Mouse (Mus musculus): ENCODE measurements around the gene Tbc1d10a. TPM values are rescaled to one million over a fixed set of nuclear protein-coding genes. Genes with fewer than 3 reads are reported as not detected.

The Tbc1d10a gene
- polyA plus RNA-seq, 1 experiment from 2014 or later, result 30.2 TPM

GRCm38 (mm10) chr11:4235665-4236545, 49.3 kb downstream of the Tbc1d10a start, which contains the start of gene Osm:
Osm (plus strand) TSS chr11:4236420.
- H3K4me3 ChIP-seq, result no peak within 1 kb of the TSS
- H3K27ac ChIP-seq (replicated peaks), result no peak within 1 kb of the TSS
- 71% methylated on average over 16 of the region's 16 CpGs for WGBS
- no peak within 1 kb of the TSS for H3K4me2 ChIP-seq (replicated peaks)
- H3K36me3 ChIP-seq, result no peaks in the 10 kb centered on the region
- no peaks in the 10 kb centered on the region for H3K27me3 ChIP-seq
- no peaks in the 10 kb centered on the region for H3K4me1 ChIP-seq
- no peaks in the 10 kb centered on the region for H3K9me3 ChIP-seq
- no peak within 1 kb of the TSS for H3K9ac ChIP-seq (replicated peaks)
- ATAC-seq (replicated peaks), result no peak

GRCm38 (mm10) chr11:4236546-4237067, 50.0 kb downstream of the Tbc1d10a start:
- no peak overlapping the region for H3K9ac ChIP-seq (replicated peaks)
- 89% methylated on average over 21 of the region's 21 CpGs for WGBS
- no peaks in the 10 kb centered on the region for H3K36me3 ChIP-seq
- no peaks in the 10 kb centered on the region for H3K4me1 ChIP-seq
- no peak for ATAC-seq (replicated peaks)
- no peak overlapping the region for H3K27ac ChIP-seq (replicated peaks)
- H3K4me2 ChIP-seq (replicated peaks), result no peak overlapping the region
- no peaks in the 10 kb centered on the region for H3K9me3 ChIP-seq
- no peak overlapping the region for H3K4me3 ChIP-seq
- H3K27me3 ChIP-seq, result no peaks in the 10 kb centered on the region

DNA sequence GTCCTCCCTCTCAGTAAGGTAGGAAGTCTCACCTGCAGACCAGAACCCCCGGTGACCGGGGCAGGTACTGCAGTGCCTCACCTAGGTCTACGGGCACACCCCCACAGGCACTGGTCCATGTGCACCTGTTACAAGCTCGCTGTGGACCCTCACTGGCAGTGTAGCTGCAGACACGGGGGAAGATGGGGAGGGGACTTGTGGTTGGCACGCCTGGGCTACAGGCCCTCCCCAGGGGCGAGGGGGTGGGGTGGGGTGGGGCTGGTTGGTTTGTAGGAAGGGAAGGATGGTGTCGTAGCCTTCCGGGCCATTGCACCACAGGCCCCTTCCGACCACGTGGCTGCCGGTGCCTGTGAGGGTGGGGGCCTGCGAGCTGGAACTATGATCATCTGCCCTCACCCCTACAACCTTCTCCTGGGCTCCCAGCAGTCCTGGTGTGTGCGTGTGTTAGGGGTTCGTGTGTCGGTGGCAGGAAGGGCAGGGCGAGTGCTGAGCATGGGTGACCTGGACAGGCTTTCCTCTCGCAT, 50.9 kb downstream of the Tbc1d10a start:
- Histone ChIP-seq H3K4me1 (no peaks in the 10 kb centered on the region), H3K27me3 (no peaks in the 10 kb centered on the region), H3K36me3 (no peaks in the 10 kb centered on the region), H3K9me3 (no peaks in the 10 kb centered on the region), H3K27ac (replicated peaks) (no peak overlapping the region), H3K9ac (replicated peaks) (no peak overlapping the region), H3K4me3 (no peak overlapping the region), H3K4me2 (replicated peaks) (no peak overlapping the region)
- ATAC-seq (replicated peaks), result no peak
- 85% methylated on average over 18 of the region's 18 CpGs for WGBS

DNA sequence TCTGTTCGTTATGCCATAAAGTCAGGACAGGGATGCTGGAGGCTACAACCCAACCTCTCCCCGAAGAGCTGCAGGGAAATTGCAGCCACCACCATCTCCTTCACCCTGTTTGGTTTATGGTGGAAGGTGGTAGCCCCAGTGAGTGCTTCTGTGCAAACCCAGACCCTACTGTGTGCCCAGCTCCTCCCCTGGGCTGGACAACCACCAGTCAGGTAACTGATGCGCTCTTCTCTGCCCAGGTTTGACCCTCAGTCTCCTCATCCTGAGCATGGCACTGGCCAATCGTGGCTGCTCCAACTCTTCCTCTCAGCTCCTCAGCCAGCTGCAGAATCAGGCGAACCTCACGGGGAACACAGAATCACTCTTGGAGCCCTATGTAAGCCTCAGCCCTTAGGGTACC, 51.6 kb downstream of the Tbc1d10a start:
- H3K9me3 ChIP-seq, result no peaks in the 10 kb centered on the region
- no peak for ATAC-seq (replicated peaks)
- WGBS, result 90% methylated on average over 6 of the region's 6 CpGs

GRCm38 (mm10) chr11:4239691-4240090, 53.1 kb downstream of the Tbc1d10a start:
- H3K4me2 ChIP-seq (replicated peaks), result no peak overlapping the region
- H3K9ac ChIP-seq (replicated peaks), result no peak overlapping the region
- no peaks in the 10 kb centered on the region for H3K4me1 ChIP-seq
- no peaks in the 10 kb centered on the region for H3K9me3 ChIP-seq
- H3K4me3 ChIP-seq, result no peak overlapping the region
- 94% methylated on average over 23 of the region's 23 CpGs for WGBS
- no peak overlapping the region for H3K27ac ChIP-seq (replicated peaks)
- no peak for ATAC-seq (replicated peaks)
- H3K36me3 ChIP-seq, result no peaks in the 10 kb centered on the region
- H3K27me3 ChIP-seq, result no peaks in the 10 kb centered on the region

More for the DNA sequence above, 51.6 kb downstream of the Tbc1d10a start:
- Histone ChIP-seq H3K27ac (replicated peaks) (no peak overlapping the region), H3K36me3 (no peaks in the 10 kb centered on the region), H3K4me3 (no peak overlapping the region), H3K4me1 (no peaks in the 10 kb centered on the region), H3K27me3 (no peaks in the 10 kb centered on the region), H3K4me2 (replicated peaks) (no peak overlapping the region), H3K9ac (replicated peaks) (no peak overlapping the region)

DNA sequence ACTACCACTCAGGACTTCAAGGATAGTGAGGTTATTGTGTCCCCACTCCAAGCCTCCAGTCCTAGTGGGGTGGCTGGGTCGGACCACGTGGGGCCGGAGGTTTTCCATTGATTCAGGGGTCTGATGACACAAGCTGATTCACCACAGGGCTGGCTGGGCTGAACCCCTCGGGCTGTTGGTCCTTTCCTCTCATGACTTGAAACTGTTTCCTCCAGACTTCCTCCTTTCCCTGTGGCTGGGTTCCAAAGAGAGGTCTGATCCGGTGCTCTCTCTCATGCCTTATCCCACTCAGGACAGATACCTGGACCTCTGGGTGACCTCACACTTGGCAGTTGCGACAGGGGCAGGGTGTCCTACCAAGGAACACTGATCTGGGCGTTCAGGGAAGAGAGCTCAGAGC, 53.6 kb downstream of the Tbc1d10a start:
- Histone ChIP-seq H3K4me3 (no peak overlapping the region), H3K4me1 (no peaks in the 10 kb centered on the region), H3K36me3 (no peaks in the 10 kb centered on the region), H3K9ac (replicated peaks) (no peak overlapping the region), H3K9me3 (no peaks in the 10 kb centered on the region), H3K27me3 (no peaks in the 10 kb centered on the region), H3K4me2 (replicated peaks) (no peak overlapping the region), H3K27ac (replicated peaks) (no peak overlapping the region)
- WGBS, result 81% methylated on average over 7 of the region's 7 CpGs
- no peak for ATAC-seq (replicated peaks)

DNA sequence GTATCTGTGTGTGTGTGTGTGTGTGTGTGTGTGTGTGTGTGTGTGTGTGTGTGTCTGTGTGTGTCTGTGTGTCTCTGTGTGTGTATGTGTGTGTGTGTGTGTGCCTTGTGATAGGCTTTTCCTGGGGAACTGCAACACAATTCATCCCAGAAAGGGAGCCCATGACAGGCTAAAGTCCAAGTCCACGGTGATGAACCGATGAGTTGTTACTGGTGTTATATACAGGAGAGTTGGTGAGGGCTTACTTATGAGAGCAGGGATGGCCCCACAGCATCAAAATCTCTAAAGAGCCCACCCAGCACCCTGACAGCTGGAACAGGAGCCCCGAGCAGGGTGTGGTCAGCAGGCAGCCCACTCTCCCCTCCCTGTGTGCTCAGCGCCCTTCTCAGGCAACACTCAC, 54.6 kb downstream of the Tbc1d10a start:
- WGBS, result 76% methylated on average over 4 of the region's 4 CpGs
- H3K36me3 ChIP-seq, result no peaks in the 10 kb centered on the region
- H3K27ac ChIP-seq (replicated peaks), result no peak overlapping the region
- H3K9me3 ChIP-seq, result no peaks in the 10 kb centered on the region
- H3K4me1 ChIP-seq, result no peaks in the 10 kb centered on the region
- no peak overlapping the region for H3K4me2 ChIP-seq (replicated peaks)
- H3K4me3 ChIP-seq, result no peak overlapping the region
- no peak overlapping the region for H3K9ac ChIP-seq (replicated peaks)
- H3K27me3 ChIP-seq, result no peaks in the 10 kb centered on the region
- no peak for ATAC-seq (replicated peaks)

DNA sequence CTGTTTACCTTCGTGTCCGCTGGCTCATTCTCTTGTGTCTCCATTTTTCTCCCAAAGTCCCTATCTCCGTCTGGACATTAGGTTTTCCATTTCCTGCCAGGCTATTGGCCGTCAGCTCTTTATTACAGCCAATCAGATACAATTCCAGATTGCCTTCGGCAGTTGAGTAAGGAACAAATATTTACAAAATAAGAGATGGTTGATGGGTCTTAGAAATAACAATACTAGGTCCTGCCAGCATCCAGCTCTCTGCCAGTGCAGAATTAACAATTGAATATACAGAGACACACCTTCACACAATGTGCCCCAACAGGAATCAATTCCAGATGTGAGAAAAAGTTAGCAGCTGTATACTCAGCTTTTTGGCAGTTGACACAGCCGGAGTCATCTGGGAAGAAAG, 59.5 kb downstream of the Tbc1d10a start:
- H3K4me3 ChIP-seq, result no peak overlapping the region
- 75% methylated on average over 6 of the region's 6 CpGs for WGBS

DNA sequence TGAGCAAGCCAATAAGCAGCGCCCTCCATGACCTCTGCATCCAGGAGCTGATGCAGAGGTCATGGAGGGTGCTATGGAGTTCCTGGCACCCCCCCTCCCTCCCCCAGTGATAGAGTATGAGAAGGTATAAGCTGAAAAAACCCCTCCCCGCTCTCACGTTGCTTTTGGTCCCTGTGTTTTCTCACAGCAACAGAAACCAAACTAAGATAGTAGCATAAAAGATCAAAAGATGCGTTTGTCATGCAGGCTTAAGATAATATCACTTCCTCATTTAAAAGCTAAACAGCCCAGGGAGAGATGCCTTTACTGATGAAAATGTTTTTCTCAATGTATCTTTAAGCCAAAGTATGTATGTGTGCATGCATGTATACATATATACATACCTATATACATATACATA, 60.0 kb downstream of the Tbc1d10a start:
- Histone ChIP-seq H3K4me2 (replicated peaks) (no peak overlapping the region), H3K4me3 (no peak overlapping the region), H3K27me3 (no peaks in the 10 kb centered on the region), H3K27ac (replicated peaks) (no peak overlapping the region), H3K9ac (replicated peaks) (no peak overlapping the region), H3K36me3 (no peaks in the 10 kb centered on the region), H3K4me1 (no peaks in the 10 kb centered on the region), H3K9me3 (no peaks in the 10 kb centered on the region)
- ATAC-seq (replicated peaks), result no peak
- 81% methylated on average over 4 of the region's 4 CpGs for WGBS

More for the DNA sequence above, 59.5 kb downstream of the Tbc1d10a start:
- H3K9ac ChIP-seq (replicated peaks), result no peak overlapping the region
- no peaks in the 10 kb centered on the region for H3K36me3 ChIP-seq
- H3K4me2 ChIP-seq (replicated peaks), result no peak overlapping the region
- H3K27ac ChIP-seq (replicated peaks), result no peak overlapping the region
- H3K9me3 ChIP-seq, result no peaks in the 10 kb centered on the region
- H3K27me3 ChIP-seq, result no peaks in the 10 kb centered on the region
- no peak for ATAC-seq (replicated peaks)
- H3K4me1 ChIP-seq, result no peaks in the 10 kb centered on the region

DNA sequence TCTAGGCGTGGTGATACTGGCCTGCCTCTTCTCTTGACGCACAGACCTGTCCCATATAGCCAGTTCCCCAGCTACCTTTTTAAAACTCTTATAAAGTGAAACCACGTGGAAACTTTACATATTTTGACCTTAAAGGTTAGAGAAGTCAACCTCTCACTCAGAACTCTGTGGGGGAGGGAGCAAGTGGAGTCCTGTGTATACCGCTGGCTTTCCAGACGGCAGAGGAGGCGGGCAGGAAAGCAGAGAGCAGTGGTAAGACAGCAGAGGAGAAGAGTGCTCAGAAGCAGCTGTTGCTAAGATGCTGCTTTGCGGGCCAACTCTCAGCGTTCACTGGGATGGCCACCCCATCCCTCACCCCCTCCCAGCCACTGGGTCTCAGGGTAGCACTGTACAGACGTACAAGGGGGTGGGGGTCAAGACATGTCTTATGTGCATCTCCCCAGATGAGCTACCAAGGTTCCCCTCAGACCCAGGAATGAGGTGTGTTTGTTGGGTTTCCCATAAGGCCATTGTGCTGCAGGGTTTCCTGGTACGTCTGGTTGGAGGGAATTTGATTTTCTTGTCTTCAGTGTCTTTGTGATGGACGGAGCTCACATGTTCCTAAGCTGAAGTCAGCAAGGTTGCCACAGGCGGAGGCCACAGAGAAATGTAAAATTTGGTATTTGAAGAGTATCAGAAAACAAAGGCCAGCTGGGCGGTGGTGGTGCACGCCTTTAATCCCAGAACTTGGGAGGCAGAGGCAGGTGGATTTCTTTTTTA, 60.8 kb downstream of the Tbc1d10a start:
- ATAC-seq (replicated peaks), result no peak
- H3K4me2 ChIP-seq (replicated peaks), result no peak overlapping the region
- no peaks in the 10 kb centered on the region for H3K27me3 ChIP-seq
- H3K9me3 ChIP-seq, result no peaks in the 10 kb centered on the region
- no peaks in the 10 kb centered on the region for H3K36me3 ChIP-seq
- no peak overlapping the region for H3K27ac ChIP-seq (replicated peaks)
- H3K4me3 ChIP-seq, result no peak overlapping the region
- no peaks in the 10 kb centered on the region for H3K4me1 ChIP-seq
- no peak overlapping the region for H3K9ac ChIP-seq (replicated peaks)
- 81% methylated on average over 14 of the region's 14 CpGs for WGBS

DNA sequence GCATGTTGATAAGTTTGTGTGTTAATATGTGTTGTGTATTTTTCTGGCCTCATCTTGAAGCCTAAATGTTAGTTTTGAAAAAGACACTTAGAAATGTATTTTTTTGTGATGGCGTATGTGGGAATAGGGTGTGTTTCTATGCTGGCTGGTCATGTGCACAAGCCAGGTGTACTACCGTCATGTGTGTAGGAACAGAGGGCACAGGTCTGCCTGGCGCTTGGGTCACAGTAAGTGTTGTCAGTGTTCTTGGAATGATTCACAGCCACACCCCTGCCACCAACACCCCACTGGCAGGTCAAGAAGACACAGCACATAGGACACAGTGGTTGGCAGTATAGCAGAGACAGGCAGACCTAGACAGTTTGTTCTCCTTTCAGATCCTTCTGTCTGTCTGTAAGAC, 62.6 kb downstream of the Tbc1d10a start:
- Histone ChIP-seq H3K9me3 (no peaks in the 10 kb centered on the region), H3K4me1 (no peaks in the 10 kb centered on the region), H3K36me3 (no peaks in the 10 kb centered on the region), H3K27ac (replicated peaks) (no peak overlapping the region), H3K4me2 (replicated peaks) (no peak overlapping the region), H3K9ac (replicated peaks) (no peak overlapping the region), H3K27me3 (no peaks in the 10 kb centered on the region), H3K4me3 (no peak overlapping the region)
- WGBS, result 94% methylated on average over 3 of the region's 3 CpGs
- no peak for ATAC-seq (replicated peaks)

GRCm38 (mm10) chr11:4250290-4250689, 63.7 kb downstream of the Tbc1d10a start:
- H3K9ac ChIP-seq (replicated peaks), result no peak overlapping the region
- no peaks in the 10 kb centered on the region for H3K9me3 ChIP-seq
- H3K4me2 ChIP-seq (replicated peaks), result no peak overlapping the region
- no peaks in the 10 kb centered on the region for H3K27me3 ChIP-seq
- no peaks in the 10 kb centered on the region for H3K4me1 ChIP-seq
- H3K36me3 ChIP-seq, result no peaks in the 10 kb centered on the region
- ATAC-seq (replicated peaks), result no peak
- H3K27ac ChIP-seq (replicated peaks), result no peak overlapping the region
- H3K4me3 ChIP-seq, result no peak overlapping the region
- 81% methylated on average over 7 of the region's 7 CpGs for WGBS

Data from forebrain, embryonic 15.5 days (tissue).